Mouse (Mus musculus) urinary bladder, postnatal 14 days (tissue): ENCODE measurements at regions not wholly inside any gene's neighbourhood (a gene's known extent, or its start where the extent isn't known, plus 50 kb on each side); places are given as distances from the start of the nearest gene placed in this dataset.

ENCODE experiments used
- DNase-seq: peaks from one replicate; pipeline ENCODE4 v3.0.0; 2021; ENCODE audit warnings: low spot score

- no peak for DNase-seq
These were observed 114.8 kb downstream of the Pcsk1 start for GRCm38 (mm10) chr13:75204417-75204816.

DNA sequence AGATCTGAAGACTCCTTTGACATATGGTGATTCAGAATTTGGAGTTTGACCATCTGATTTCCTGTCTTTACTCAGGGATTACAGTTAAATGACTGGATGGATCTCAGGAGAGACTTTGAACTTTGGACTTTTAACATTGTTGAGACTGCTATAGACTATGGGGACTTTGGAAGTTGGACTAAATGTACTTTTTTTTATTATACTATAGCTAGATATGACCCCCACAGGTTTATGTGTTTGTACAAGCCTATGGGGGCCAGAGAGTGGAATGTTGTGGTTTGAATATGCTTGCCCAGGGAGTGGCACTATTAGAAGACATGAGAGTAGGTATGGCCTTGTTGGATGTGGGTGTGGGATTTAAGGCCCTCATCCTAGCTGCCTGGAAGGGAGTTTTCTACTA is 134.3 kb downstream of the Pcsk1 start:
- DNase-seq, result no peak

GRCm38 (mm10) chr13:75225581-75226297 is 136.1 kb downstream of the Pcsk1 start:
- no peak for DNase-seq

GRCm38 (mm10) chr13:75227616-75228277 is 138.1 kb downstream of the Pcsk1 start:
- peak; percentile 59 for DNase-seq

GRCm38 (mm10) chr13:75236424-75236823 is 146.8 kb downstream of the Pcsk1 start:
- peak; percentile 19 for DNase-seq
